Mouse (Mus musculus): ENCODE measurements around the gene Tmem63a. TPM values are rescaled to one million over a fixed set of nuclear protein-coding genes. Genes with fewer than 3 reads are reported as not detected.

The Tmem63a gene
- polyA plus RNA-seq, 1 experiment, result not detected

DNA sequence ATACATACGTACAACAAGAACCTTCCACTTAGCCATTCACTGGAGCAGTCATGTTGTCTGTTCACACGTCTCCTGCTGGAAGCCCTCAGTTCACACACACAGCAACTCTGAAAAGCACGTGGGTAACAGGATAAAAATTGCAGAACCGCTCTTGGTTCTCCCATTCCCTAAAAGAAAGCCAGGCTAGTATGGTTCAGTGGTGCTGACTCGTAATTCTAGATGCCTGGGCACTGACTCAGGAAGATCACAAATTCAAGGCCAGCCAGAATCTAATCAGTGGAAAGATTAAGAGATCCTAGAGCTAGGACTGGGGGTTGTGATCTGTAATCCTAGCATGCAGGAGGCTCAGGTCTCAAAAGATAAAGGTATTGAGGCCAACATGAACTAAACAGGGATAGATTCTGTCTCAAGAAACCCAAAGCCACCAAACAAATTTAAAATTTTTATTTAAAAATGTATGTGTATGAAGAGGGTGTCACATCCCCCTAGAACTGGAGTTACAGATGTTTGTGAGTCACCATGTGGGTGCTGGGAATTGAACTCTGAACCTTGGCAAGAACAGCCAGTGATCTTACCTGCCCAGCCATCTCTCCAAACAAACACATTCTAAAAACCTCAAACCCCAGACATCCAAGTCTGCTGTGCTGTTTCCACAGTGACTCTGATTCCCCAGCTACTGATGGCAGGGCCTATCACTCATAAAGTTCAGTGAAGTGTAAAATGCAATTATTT is 78.8 kb downstream of the Tmem63a start, which contains the start of gene Ephx1:
Gene Ephx1 (minus strand): TSS at position 149 of the 732 bp plus-strand sequence.
- TF ChIP-seq POLR2A (IDR thresholded peaks at IDR 0.05; ENCODE audit: insufficient read depth, low read depth, low read length) (no peak), CTCF (IDR thresholded peaks at IDR 0.05; ENCODE audit: insufficient read depth, low read depth, low read length) (no peak)
- WGBS, result 66% methylated on average over 5 of the region's 5 CpGs
- Histone ChIP-seq H3K4me1 (ENCODE audit: control insufficient read depth, insufficient read depth, low read length) (peaks cover 2% of the 10 kb centered on the region; the same call in 1 of the 2 replicates), H3K4me3 (ENCODE audit: insufficient read depth, low read depth, low read length) (no peak within 1 kb of the TSS), H3K27ac (ENCODE audit: insufficient read depth, low read depth, low read length) (no peak within 1 kb of the TSS)

DNA sequence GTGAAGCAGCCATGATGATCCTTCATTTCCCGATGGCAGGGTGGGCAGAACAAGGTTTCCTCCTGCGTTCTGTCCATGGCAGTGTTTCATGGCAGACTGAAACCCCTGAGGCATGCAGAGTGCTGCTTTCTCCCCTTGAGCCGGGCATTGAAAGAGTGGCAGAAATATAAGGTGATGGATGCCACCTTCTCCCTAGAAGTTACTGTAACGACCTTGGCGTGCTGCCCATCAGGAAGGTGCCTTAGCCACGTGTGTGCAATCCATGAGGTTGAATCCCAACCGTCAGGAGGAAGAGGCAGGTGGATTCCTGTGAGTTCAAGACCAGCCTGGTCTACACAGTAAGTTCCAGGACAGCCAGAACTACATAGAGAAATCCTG is 79.3 kb downstream of the Tmem63a start:
- H3K4me3 ChIP-seq (ENCODE audit: insufficient read depth, low read depth, low read length), result no peak overlapping the region
- H3K4me1 ChIP-seq (ENCODE audit: control insufficient read depth, insufficient read depth, low read length), result no peaks in the 10 kb centered on the region
- 71% methylated on average over 7 of the region's 7 CpGs for WGBS
- TF ChIP-seq POLR2A (IDR thresholded peaks at IDR 0.05; ENCODE audit: insufficient read depth, low read depth, low read length), result no peak
- no peak for TF ChIP-seq CTCF (IDR thresholded peaks at IDR 0.05; ENCODE audit: insufficient read depth, low read depth, low read length)
- no peak overlapping the region for H3K27ac ChIP-seq (ENCODE audit: insufficient read depth, low read depth, low read length)

DNA sequence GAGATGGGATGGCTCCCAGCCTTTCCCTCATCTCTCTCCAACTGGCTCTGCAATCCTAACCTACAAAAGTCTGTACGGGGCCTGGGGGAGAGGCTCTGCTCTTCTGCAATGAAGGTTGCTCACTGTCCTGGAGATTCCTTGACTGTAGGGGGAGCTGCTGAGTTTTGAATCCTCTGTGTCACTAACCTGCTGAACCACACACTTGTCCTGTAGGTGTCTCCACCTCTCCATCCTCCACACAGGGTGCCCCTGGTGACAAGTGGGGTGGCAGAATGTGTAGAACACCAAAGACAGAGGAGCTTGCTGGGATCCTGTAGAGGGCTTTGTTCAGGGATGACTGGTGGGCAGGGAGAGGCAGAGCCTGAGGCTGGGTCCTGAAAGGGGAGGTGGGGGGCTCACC is 80.1 kb downstream of the Tmem63a start:
- no peak overlapping the region for H3K27ac ChIP-seq (ENCODE audit: insufficient read depth, low read depth, low read length)
- 31% methylated on average over 1 of the region's 1 CpGs for WGBS
- no peak for TF ChIP-seq CTCF (IDR thresholded peaks at IDR 0.05; ENCODE audit: insufficient read depth, low read depth, low read length)
- TF ChIP-seq POLR2A (IDR thresholded peaks at IDR 0.05; ENCODE audit: insufficient read depth, low read depth, low read length), result no peak
- H3K4me1 ChIP-seq (ENCODE audit: control insufficient read depth, insufficient read depth, low read length), result no peaks in the 10 kb centered on the region
- no peak overlapping the region for H3K4me3 ChIP-seq (ENCODE audit: insufficient read depth, low read depth, low read length)

Other genes starting within 250 kb of the Tmem63a start
- gene Mixl1, start 245.3 kb upstream of the Tmem63a start, polyA plus RNA-seq (2012; ENCODE audit: insufficient read depth, insufficient read length, low replicate concordance, missing spikeins), result not detected in 2 replicates
- not detected in 2 replicates for gene Acbd3, start 216.3 kb upstream of the Tmem63a start, polyA plus RNA-seq (2012; ENCODE audit: insufficient read depth, insufficient read length, low replicate concordance, missing spikeins)
- 812 TPM in 1 of 2 replicates, not detected in the other for gene H3f3a, start 128.4 kb upstream of the Tmem63a start, polyA plus RNA-seq (2012; ENCODE audit: insufficient read depth, insufficient read length, low replicate concordance, missing spikeins)
- not detected in 2 replicates for gene Sde2, start 91.2 kb upstream of the Tmem63a start, polyA plus RNA-seq (2012; ENCODE audit: insufficient read depth, insufficient read length, low replicate concordance, missing spikeins)
- not detected in 2 replicates for gene Lefty2, start 49.2 kb upstream of the Tmem63a start, polyA plus RNA-seq (2012; ENCODE audit: insufficient read depth, insufficient read length, low replicate concordance, missing spikeins)
- not detected in 2 replicates for gene Pycr2, start 38.1 kb upstream of the Tmem63a start, polyA plus RNA-seq (2012; ENCODE audit: insufficient read depth, insufficient read length, low replicate concordance, missing spikeins)
- gene Lefty1, start 7.3 kb upstream of the Tmem63a start, polyA plus RNA-seq (2012; ENCODE audit: insufficient read depth, insufficient read length, low replicate concordance, missing spikeins), result not detected in 2 replicates
- not detected in 2 replicates for gene Ephx1, start 78.6 kb downstream of the Tmem63a start, polyA plus RNA-seq (2012; ENCODE audit: insufficient read depth, insufficient read length, low replicate concordance, missing spikeins)
- not detected in 2 replicates for gene 9130409I23Rik, start 108.9 kb downstream of the Tmem63a start, polyA plus RNA-seq (2012; ENCODE audit: insufficient read depth, insufficient read length, low replicate concordance, missing spikeins)
- gene Nvl, start 201.9 kb downstream of the Tmem63a start, polyA plus RNA-seq (2012; ENCODE audit: insufficient read depth, insufficient read length, low replicate concordance, missing spikeins), result 167 TPM in 1 of 2 replicates, not detected in the other
- not detected in 2 replicates for gene Cnih4, start 202.3 kb downstream of the Tmem63a start, polyA plus RNA-seq (2012; ENCODE audit: insufficient read depth, insufficient read length, low replicate concordance, missing spikeins)